Mouse (Mus musculus): Measurements from ENCODE around the gene Prkg1. TPM values are rescaled to one million over a fixed set of nuclear protein-coding genes. Genes with fewer than 3 reads are reported as not detected.
"Not testable (repeated sequence)": the region's sequence is repeated elsewhere in the genome, so short reads cannot be mapped to it uniquely, and the experiment has no call there.

Gene Prkg1
- total and polyA plus RNA-seq, 2 experiments from 2014 or later: 5.1 to 9.9 TPM

DNA sequence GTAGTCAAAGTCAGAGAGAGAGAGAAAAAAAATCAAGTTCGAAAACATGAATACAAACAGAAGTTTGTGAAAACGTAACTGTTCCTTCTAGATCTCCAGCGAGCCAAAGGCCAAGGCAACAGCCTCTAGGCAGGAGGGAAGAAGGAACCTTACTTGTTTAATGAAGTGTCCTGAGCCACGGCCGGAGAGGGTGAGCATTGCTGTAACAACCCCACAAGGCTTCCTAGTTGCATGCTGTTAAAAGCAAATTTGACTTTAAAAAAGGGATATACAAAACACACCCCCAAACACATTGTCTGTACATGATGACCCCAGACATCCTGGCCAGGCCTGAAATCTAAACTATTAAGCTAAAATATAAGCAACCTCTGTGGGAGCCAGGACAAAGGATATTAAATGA lies 403.3 kb downstream of the Prkg1 start:
- H3K4me1 ChIP-seq (ENCODE audit: insufficient read depth, low read length): no peaks in the 10 kb centered on the region
- H3K36me3 ChIP-seq (ENCODE audit: insufficient read depth, low read length): no peaks in the 10 kb centered on the region
- H3K9ac ChIP-seq (replicated peaks; ENCODE audit: low read length, poor library complexity, severe bottlenecking): no peak overlapping the region
- no peak overlapping the region for H3K27ac ChIP-seq (ENCODE audit: low read depth, low read length)
- DNase-seq (ENCODE audit: low spot score) (no peak), ATAC-seq (ENCODE audit: low FRiP score) (no peak)
- no peaks in the 10 kb centered on the region for H3K9me3 ChIP-seq (ENCODE audit: low read length)
- H3K27me3 ChIP-seq (ENCODE audit: insufficient read depth, low read length): no peaks in the 10 kb centered on the region
- H3K4me3 ChIP-seq (ENCODE audit: low read depth, low read length): no peak overlapping the region
- no peak for TF ChIP-seq CTCF (IDR thresholded peaks at IDR 0.05)
- no peak overlapping the region for H3K4me2 ChIP-seq (ENCODE audit: low read depth, low read length, poor library complexity, severe bottlenecking)
- WGBS: 57% methylated on average over 5 of the region's 5 CpGs

GRCm38 (mm10) chr19:31361161-31361560 lies 403.7 kb downstream of the Prkg1 start:
- Histone ChIP-seq H3K4me1 (ENCODE audit: insufficient read depth, low read length) (no peaks in the 10 kb centered on the region), H3K36me3 (ENCODE audit: insufficient read depth, low read length) (no peaks in the 10 kb centered on the region), H3K9ac (replicated peaks; ENCODE audit: low read length, poor library complexity, severe bottlenecking) (no peak overlapping the region), H3K27ac (ENCODE audit: low read depth, low read length) (no peak overlapping the region), H3K4me2 (ENCODE audit: low read depth, low read length, poor library complexity, severe bottlenecking) (no peak overlapping the region), H3K9me3 (ENCODE audit: low read length) (no peaks in the 10 kb centered on the region), H3K4me3 (ENCODE audit: low read depth, low read length) (no peak overlapping the region), H3K27me3 (ENCODE audit: insufficient read depth, low read length) (no peaks in the 10 kb centered on the region)
- DNase-seq (ENCODE audit: low spot score) (peak; percentile 74), ATAC-seq (ENCODE audit: low FRiP score) (no peak)
- 43% methylated on average over 3 of the region's 3 CpGs for WGBS
- no peak for TF ChIP-seq CTCF (IDR thresholded peaks at IDR 0.05)

GRCm38 (mm10) chr19:31354959-31355358 lies 409.9 kb downstream of the Prkg1 start:
- 82% methylated on average over 1 of the region's 1 CpGs for WGBS
- Histone ChIP-seq H3K27ac (ENCODE audit: low read depth, low read length) (no peak overlapping the region), H3K4me2 (ENCODE audit: low read depth, low read length, poor library complexity, severe bottlenecking) (no peak overlapping the region), H3K9ac (replicated peaks; ENCODE audit: low read length, poor library complexity, severe bottlenecking) (no peak overlapping the region), H3K27me3 (ENCODE audit: insufficient read depth, low read length) (no peaks in the 10 kb centered on the region), H3K4me3 (ENCODE audit: low read depth, low read length) (no peak overlapping the region), H3K9me3 (ENCODE audit: low read length) (no peaks in the 10 kb centered on the region), H3K4me1 (ENCODE audit: insufficient read depth, low read length) (no peaks in the 10 kb centered on the region), H3K36me3 (ENCODE audit: insufficient read depth, low read length) (no peaks in the 10 kb centered on the region)
- no peak for TF ChIP-seq CTCF (IDR thresholded peaks at IDR 0.05)
- ATAC-seq (ENCODE audit: low FRiP score) (no peak), DNase-seq (ENCODE audit: low spot score) (no peak)

GRCm38 (mm10) chr19:31352784-31353183 lies 412.0 kb downstream of the Prkg1 start:
- H3K4me1 ChIP-seq (ENCODE audit: insufficient read depth, low read length); H3K36me3 ChIP-seq (ENCODE audit: insufficient read depth, low read length); ATAC-seq (ENCODE audit: low FRiP score); H3K9me3 ChIP-seq (ENCODE audit: low read length); DNase-seq (ENCODE audit: low spot score); H3K9ac ChIP-seq (replicated peaks; ENCODE audit: low read length, poor library complexity, severe bottlenecking); H3K27ac ChIP-seq (ENCODE audit: low read depth, low read length); H3K4me2 ChIP-seq (ENCODE audit: low read depth, low read length, poor library complexity, severe bottlenecking); H3K4me3 ChIP-seq (ENCODE audit: low read depth, low read length); H3K27me3 ChIP-seq (ENCODE audit: insufficient read depth, low read length): not testable (repeated sequence)

- no peak overlapping the region for H3K4me3 ChIP-seq (ENCODE audit: low read depth, low read length)
- no peaks in the 10 kb centered on the region for H3K36me3 ChIP-seq (ENCODE audit: insufficient read depth, low read length)
- TF ChIP-seq CTCF (IDR thresholded peaks at IDR 0.05): no peak
- ATAC-seq (ENCODE audit: low FRiP score) (no peak), DNase-seq (ENCODE audit: low spot score) (peak; percentile 49)
- no peak overlapping the region for H3K4me2 ChIP-seq (ENCODE audit: low read depth, low read length, poor library complexity, severe bottlenecking)
- 27% methylated on average over 3 of the region's 3 CpGs for WGBS
- no peak overlapping the region for H3K27ac ChIP-seq (ENCODE audit: low read depth, low read length)
- no peaks in the 10 kb centered on the region for H3K27me3 ChIP-seq (ENCODE audit: insufficient read depth, low read length)
- H3K4me1 ChIP-seq (ENCODE audit: insufficient read depth, low read length): no peaks in the 10 kb centered on the region
- no peaks in the 10 kb centered on the region for H3K9me3 ChIP-seq (ENCODE audit: low read length)
- no peak overlapping the region for H3K9ac ChIP-seq (replicated peaks; ENCODE audit: low read length, poor library complexity, severe bottlenecking)
Observed at GRCm38 (mm10) chr19:31351796-31352195, 413.0 kb downstream of the Prkg1 start.

DNA sequence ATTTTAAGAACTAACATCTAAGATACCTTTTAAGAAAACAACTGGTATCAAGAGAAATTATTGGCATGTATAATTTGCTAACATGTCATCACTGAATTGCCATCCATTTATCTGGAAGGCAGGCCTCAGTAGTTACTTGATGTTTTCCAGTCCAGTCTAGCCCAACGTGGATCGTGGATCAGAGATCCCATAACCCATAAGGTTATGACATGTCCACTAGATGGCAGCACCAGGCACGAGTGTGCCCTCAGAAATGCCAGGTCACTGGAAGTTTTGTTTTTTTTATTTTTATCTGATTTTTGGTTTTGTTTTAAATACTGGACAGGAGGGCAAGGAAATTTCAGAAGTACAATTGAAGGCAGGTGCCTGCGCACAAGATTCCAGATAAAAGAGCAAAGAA lies 422.7 kb downstream of the Prkg1 start:
- H3K27me3 ChIP-seq (ENCODE audit: insufficient read depth, low read length): no peaks in the 10 kb centered on the region
- no peak overlapping the region for H3K9ac ChIP-seq (replicated peaks; ENCODE audit: low read length, poor library complexity, severe bottlenecking)
- H3K9me3 ChIP-seq (ENCODE audit: low read length): no peaks in the 10 kb centered on the region
- H3K27ac ChIP-seq (ENCODE audit: low read depth, low read length): no peak overlapping the region
- DNase-seq (ENCODE audit: low spot score): peak; percentile 66
- no peaks in the 10 kb centered on the region for H3K36me3 ChIP-seq (ENCODE audit: insufficient read depth, low read length)
- 32% methylated on average over 4 of the region's 4 CpGs for WGBS
- H3K4me3 ChIP-seq (ENCODE audit: low read depth, low read length): no peak overlapping the region
- ATAC-seq (ENCODE audit: low FRiP score): no peak
- H3K4me1 ChIP-seq (ENCODE audit: insufficient read depth, low read length): no peaks in the 10 kb centered on the region
- peak; percentile 80 for TF ChIP-seq CTCF (IDR thresholded peaks at IDR 0.05)
- no peak overlapping the region for H3K4me2 ChIP-seq (ENCODE audit: low read depth, low read length, poor library complexity, severe bottlenecking)

Measured in midbrain, postnatal 0 days (tissue).